ENCODE assay signal across 37 mouse cellular contexts in the genomic region with DNA sequence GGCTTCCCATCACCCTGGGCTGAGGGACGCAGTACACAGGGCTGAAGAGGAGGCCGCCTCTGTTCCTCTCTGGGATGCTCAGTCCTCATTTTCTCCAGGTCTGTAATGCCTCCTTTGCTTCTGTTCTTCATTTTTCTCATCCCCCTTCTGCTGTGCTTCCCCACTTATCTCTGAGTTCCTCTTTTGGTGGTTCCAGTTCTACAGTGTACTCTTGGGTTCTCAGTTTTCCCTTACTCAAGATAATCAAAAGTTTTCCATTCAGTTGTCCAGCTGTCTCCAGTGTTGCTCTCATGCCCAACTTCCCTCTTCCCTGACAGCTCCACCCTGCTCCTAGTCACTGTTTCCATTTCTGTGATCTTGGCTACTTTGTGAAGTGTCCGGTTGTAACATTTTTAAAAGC. TPM values are rescaled to one million over a fixed set of nuclear protein-coding genes. Genes with fewer than 3 reads are reported as not detected.
A peak's percentile ranks its signal among the peaks of the same experiment; 100 is the strongest.
DNase-seq lines count a peak whose midpoint lies in the region; ATAC-seq and TF ChIP-seq lines count a peak whose summit lies in the region.
"Had no signal": no experiment of that assay in that cellular context is flagged by ENCODE, and none has a peak within 500 bp of the region (broad histone marks: within the 10 kb centered on the region; RNA-seq: fewer than 3 reads in every experiment).

No protein-coding gene starts in this region.

- 0 out of 2 replicates have a peak, but pooled peaks cover 2% of the 10 kb centered on the region for H3K27me3 ChIP-seq in liver, adult 2 months (ENCODE audit: control insufficient read depth, insufficient read depth, low read length)
- no peaks in the 10 kb centered on the region for H3K27me3 ChIP-seq in liver, postnatal 0 days (ENCODE audit: insufficient read depth, low read length)
- H3K27me3 ChIP-seq: embryonic facial prominence, embryonic 13.5 days; forebrain, embryonic 13.5 days; intestine, embryonic 15.5 days; liver, embryonic 15.5 days; lung, embryonic 15.5 days; midbrain, embryonic 15.5 days; stomach, embryonic 15.5 days had no signal

- H3K36me3 ChIP-seq in liver, adult 2 months (ENCODE audit: control insufficient read depth, insufficient read depth, low read length): no peaks in the 10 kb centered on the region
- H3K36me3 ChIP-seq in liver, postnatal 0 days (replicated peaks; ENCODE audit: insufficient read depth, low read length): no peaks in the 10 kb centered on the region
- H3K36me3 ChIP-seq: embryonic facial prominence, embryonic 13.5 days; intestine, embryonic 15.5 days; liver, embryonic 15.5 days; lung, embryonic 15.5 days; midbrain, embryonic 10.5 days; midbrain, embryonic 15.5 days; stomach, embryonic 15.5 days had no signal

- peak; percentile 11 for DNase-seq in liver, adult 2 months (ENCODE audit: extremely low read depth, low read depth, low spot score)
- DNase-seq in liver, postnatal 0 days: no peak
- peak; percentile 4 for DNase-seq in brain, adult 2 months (ENCODE audit: low read depth, low spot score)
- DNase-seq in right cerebral cortex, adult 2 months (ENCODE audit: low spot score in 2 of 2): no peak
- no peak for DNase-seq in left cerebral cortex, adult 2 months (ENCODE audit: extremely low spot score in 1 of 2, low spot score in 2 of 2)
- no peak for DNase-seq in layer of hippocampus, adult 2 months (ENCODE audit: low spot score in 2 of 2)
- DNase-seq: adrenal gland, adult 2 months; adrenal gland, postnatal 36 days; cerebellum, adult 11 months; cerebellum, adult 9-11 months; gastrocnemius, postnatal 25 days; heart, postnatal 14 days; kidney, adult 2 months; layer of hippocampus, adult 9-11 months; liver; lung, postnatal 4 days had no signal

- no peak overlapping the region for H3K9ac ChIP-seq in liver, adult 2 months (ENCODE audit: low read depth, low read length)
- H3K9ac ChIP-seq in liver, postnatal 0 days (replicated peaks): no peak overlapping the region
- H3K9ac ChIP-seq: embryonic facial prominence, embryonic 13.5 days; forebrain, embryonic 13.5 days; intestine, embryonic 15.5 days; liver, embryonic 15.5 days; lung, embryonic 15.5 days; midbrain, embryonic 15.5 days; stomach, embryonic 15.5 days had no signal

- H3K79me2 ChIP-seq in liver, adult 2 months (ENCODE audit: control insufficient read depth, insufficient read depth, low read length): no peaks in the 10 kb centered on the region

- TF ChIP-seq POLR2A in liver, adult 2 months (IDR thresholded peaks at IDR 0.05; ENCODE audit: extremely low read depth, insufficient read depth, low read length): no peak

- H3K9me3 ChIP-seq in liver, postnatal 0 days (ENCODE audit: low read length): no peaks in the 10 kb centered on the region
- H3K9me3 ChIP-seq: embryonic facial prominence, embryonic 13.5 days; forebrain, embryonic 13.5 days; intestine, embryonic 15.5 days; liver, embryonic 15.5 days; lung, embryonic 15.5 days; midbrain, embryonic 10.5 days; midbrain, embryonic 15.5 days; stomach, embryonic 15.5 days had no signal

- intact Hi-C loops in left cerebral cortex, adult 2 months (cut with DNase I): no loop called here

- H3K4me1 ChIP-seq in liver, adult 2 months (ENCODE audit: control insufficient read depth, insufficient read depth, low read length): no peaks in the 10 kb centered on the region
- no peaks in the 10 kb centered on the region for H3K4me1 ChIP-seq in liver, postnatal 0 days (ENCODE audit: insufficient read depth)
- H3K4me1 ChIP-seq: embryonic facial prominence, embryonic 13.5 days; forebrain, embryonic 13.5 days; intestine, embryonic 15.5 days; liver, embryonic 15.5 days; lung, embryonic 15.5 days; midbrain, embryonic 10.5 days; midbrain, embryonic 15.5 days; stomach, embryonic 15.5 days had no signal

- ATAC-seq in liver, postnatal 0 days: no peak
- ATAC-seq in megakaryocyte, adult 5-6 weeks (ENCODE audit: poor library complexity, severe bottlenecking): peak; percentile 55
- ATAC-seq: CD4-positive, CD25-positive, alpha-beta regulatory T cell, adult 4 months; forebrain, embryonic 13.5 days; hindbrain, postnatal 0 days; intestine, embryonic 15.5 days; midbrain, embryonic 15.5 days had no signal

- no peak overlapping the region for H3K4me3 ChIP-seq in liver, adult 2 months (ENCODE audit: insufficient read depth, low read depth, low read length)
- H3K4me3 ChIP-seq in liver, postnatal 0 days (ENCODE audit: low read depth, low read length): no peak overlapping the region
- no peak overlapping the region for H3K4me3 ChIP-seq in left cerebral cortex, adult 2 months
- no peak overlapping the region for H3K4me3 ChIP-seq in layer of hippocampus, adult 2 months
- H3K4me3 ChIP-seq: embryonic facial prominence, embryonic 13.5 days; erythroblast, embryonic 14.5 days; forebrain, embryonic 13.5 days; heart, adult 2 months; intestine, embryonic 15.5 days; liver, embryonic 15.5 days; lung, embryonic 15.5 days; midbrain, embryonic 10.5 days; midbrain, embryonic 15.5 days; stomach, embryonic 15.5 days had no signal

- H3K4me2 ChIP-seq in liver, postnatal 0 days (ENCODE audit: low read depth, low read length): no peak overlapping the region
- H3K4me2 ChIP-seq: embryonic facial prominence, embryonic 13.5 days; forebrain, embryonic 13.5 days; intestine, embryonic 15.5 days; liver, embryonic 15.5 days; lung, embryonic 15.5 days; midbrain, embryonic 15.5 days; stomach, embryonic 15.5 days had no signal

- TF ChIP-seq CTCF in liver, adult 2 months (IDR thresholded peaks at IDR 0.05; ENCODE audit: low read depth, low read length): no peak
- TF ChIP-seq CTCF in liver, postnatal 0 days (IDR thresholded peaks at IDR 0.05; ENCODE audit: low read depth): no peak
- TF ChIP-seq CTCF in left cerebral cortex, adult 2 months (IDR thresholded peaks at IDR 0.05): no peak
- no peak for TF ChIP-seq CTCF in layer of hippocampus, adult 2 months (conservative IDR thresholded peaks at IDR 0.05)

- 72% methylated on average over 3 of the region's 3 CpGs for WGBS in liver, adult 2 months
- 47% methylated on average over 3 of the region's 3 CpGs for WGBS in liver, postnatal 0 days (ENCODE audit: insufficient replicate concordance)

- TF ChIP-seq EP300 in liver, postnatal 0 days (IDR thresholded peaks at IDR 0.05; ENCODE audit: low read depth): no peak

- no peak overlapping the region for H3K27ac ChIP-seq in liver, adult 2 months (replicated peaks; ENCODE audit: insufficient read depth, low read depth, low read length)
- H3K27ac ChIP-seq in liver, postnatal 0 days (ENCODE audit: low read depth): no peak overlapping the region
- H3K27ac ChIP-seq in left cerebral cortex, adult 2 months: no peak overlapping the region
- H3K27ac ChIP-seq in layer of hippocampus, adult 2 months: no peak overlapping the region
- H3K27ac ChIP-seq: embryonic facial prominence, embryonic 13.5 days; forebrain, embryonic 13.5 days; heart, adult 2 months; hindbrain, postnatal 0 days; intestine, embryonic 15.5 days; liver, embryonic 15.5 days; lung, embryonic 15.5 days; midbrain, embryonic 10.5 days; midbrain, embryonic 15.5 days; stomach, embryonic 15.5 days had no signal

RNA-seq across cellular contexts. Expression of a gene that starts 4.3 kb away (rescaled TPM):
- not detected in 2 replicates for total RNA-seq in liver, adult 2 months (2014; rRNA removed)
- polyA plus RNA-seq in liver, adult 2 months (2012; rRNA removed): not detected in 2 replicates
- not detected in 2 replicates for polyA plus RNA-seq in liver, postnatal 0 days (2015; fragmentation: Nextera tagmentation; extraction: Ambion mirVana)
- not detected in 2 replicates for total RNA-seq in megakaryocyte, adult 5-6 weeks (2015)
- 0.15 TPM in 1 of 2 replicates, not detected in the other for total RNA-seq in megakaryocyte, adult 5-6 weeks (2017)
- not detected for total RNA-seq in left cerebral cortex, adult 2 months (2021)
- total RNA-seq in layer of hippocampus, adult 2 months (2021): not detected
- total RNA-seq: adrenal gland, adult 2 months; adrenal gland, postnatal 36 days; gastrocnemius, adult 18-20 months; gastrocnemius, postnatal 25 days; heart, adult 2 months; heart, postnatal 14 days; hindbrain, postnatal 0 days; left cerebral cortex, postnatal 14 days had no signal
- polyA plus RNA-seq: adrenal gland, adult 2 months; CD4-positive, CD25-positive, alpha-beta regulatory T cell, adult 4 months; embryonic facial prominence, embryonic 13.5 days; erythroblast, embryonic 14.5 days; forebrain, embryonic 13.5 days; heart, adult 2 months; heart, embryonic 14.5 days; hindbrain, embryonic 11.5 days; hindbrain, postnatal 0 days; intestine, embryonic 15.5 days; kidney, embryonic 16.5 days; large intestine, adult 2 months; liver, embryonic 15.5 days; lung, embryonic 15.5 days; midbrain, embryonic 10.5 days; midbrain, embryonic 15.5 days; neural tube, embryonic 11.5 days; stomach, embryonic 15.5 days had no signal

RNA-seq across cellular contexts. Expression of a gene that starts 12.0 kb away (rescaled TPM):
- total RNA-seq in liver, adult 2 months (2014; rRNA removed): 0.13 and 0.46 TPM in 2 replicates
- polyA plus RNA-seq in liver, adult 2 months (2012; rRNA removed): not detected in 2 replicates
- 9.7 and 12.0 TPM in 2 replicates for polyA plus RNA-seq in liver, postnatal 0 days (2015; fragmentation: Nextera tagmentation; extraction: Ambion mirVana)
- 178 and 181 TPM in 2 replicates for total RNA-seq in megakaryocyte, adult 5-6 weeks (2015)
- 198 and 208 TPM in 2 replicates for total RNA-seq in megakaryocyte, adult 5-6 weeks (2017)
- 1 to 10 TPM; 1.2 to 1.4 TPM for total RNA-seq in left cerebral cortex, adult 2 months (2021)
- 1 to 10 TPM in 1 of 2 experiments, under 1 TPM in 1; 0.41 to 1.2 TPM for total RNA-seq in layer of hippocampus, adult 2 months (2021)
- polyA plus RNA-seq: adrenal gland, adult 2 months; CD4-positive, CD25-positive, alpha-beta regulatory T cell, adult 4 months; erythroblast, embryonic 14.5 days had no signal

RNA-seq across cellular contexts. Expression of a gene that starts 18.8 kb away (rescaled TPM):
- total RNA-seq in liver, adult 2 months (2014; rRNA removed): not detected in 2 replicates
- not detected in 2 replicates for polyA plus RNA-seq in liver, adult 2 months (2012; rRNA removed)
- not detected in 2 replicates for polyA plus RNA-seq in liver, postnatal 0 days (2015; fragmentation: Nextera tagmentation; extraction: Ambion mirVana)
- total RNA-seq in megakaryocyte, adult 5-6 weeks (2015): not detected in 2 replicates
- total RNA-seq in megakaryocyte, adult 5-6 weeks (2017): not detected in 2 replicates
- total RNA-seq in left cerebral cortex, adult 2 months (2021): not detected
- not detected for total RNA-seq in layer of hippocampus, adult 2 months (2021)
- total RNA-seq: adrenal gland, adult 2 months; adrenal gland, postnatal 36 days; gastrocnemius, adult 18-20 months; gastrocnemius, postnatal 25 days; heart, adult 2 months; heart, postnatal 14 days; hindbrain, postnatal 0 days; left cerebral cortex, postnatal 14 days had no signal
- polyA plus RNA-seq: adrenal gland, adult 2 months; CD4-positive, CD25-positive, alpha-beta regulatory T cell, adult 4 months; erythroblast, embryonic 14.5 days; heart, adult 2 months; heart, embryonic 14.5 days; hindbrain, embryonic 11.5 days; kidney, adult 2 months; large intestine, adult 2 months; liver, embryonic 15.5 days; lung, embryonic 15.5 days; neural tube, embryonic 11.5 days; stomach, embryonic 15.5 days had no signal

RNA-seq across cellular contexts. Expression of a gene that starts 39.5 kb away (rescaled TPM):
- 0.13 TPM in 1 of 2 replicates, not detected in the other for total RNA-seq in liver, adult 2 months (2014; rRNA removed)
- 0.15 TPM in 1 of 2 replicates, not detected in the other for polyA plus RNA-seq in liver, adult 2 months (2012; rRNA removed)
- not detected in 2 replicates for polyA plus RNA-seq in liver, postnatal 0 days (2015; fragmentation: Nextera tagmentation; extraction: Ambion mirVana)
- total RNA-seq in megakaryocyte, adult 5-6 weeks (2015): not detected in 2 replicates
- not detected in 2 replicates for total RNA-seq in megakaryocyte, adult 5-6 weeks (2017)
- total RNA-seq in left cerebral cortex, adult 2 months (2021): not detected
- not detected for total RNA-seq in layer of hippocampus, adult 2 months (2021)
- total RNA-seq: adrenal gland, adult 2 months; adrenal gland, postnatal 36 days; gastrocnemius, adult 18-20 months; gastrocnemius, postnatal 25 days; heart, adult 2 months; heart, postnatal 14 days; hindbrain, postnatal 0 days; left cerebral cortex, postnatal 14 days had no signal
- polyA plus RNA-seq: adrenal gland, adult 2 months; CD4-positive, CD25-positive, alpha-beta regulatory T cell, adult 4 months; embryonic facial prominence, embryonic 13.5 days; erythroblast, embryonic 14.5 days; forebrain, embryonic 13.5 days; heart, adult 2 months; heart, embryonic 14.5 days; hindbrain, embryonic 11.5 days; hindbrain, postnatal 0 days; intestine, embryonic 15.5 days; kidney, embryonic 16.5 days; large intestine, adult 2 months; limb, embryonic 11.5 days; liver, embryonic 15.5 days; lung, embryonic 15.5 days; midbrain, embryonic 10.5 days; midbrain, embryonic 15.5 days; neural tube, embryonic 11.5 days; stomach, embryonic 15.5 days had no signal

RNA-seq across cellular contexts. Expression of a gene that starts 54.3 kb away (rescaled TPM):
- total RNA-seq in liver, adult 2 months (2014; rRNA removed): not detected in 2 replicates
- polyA plus RNA-seq in liver, adult 2 months (2012; rRNA removed): not detected in 2 replicates
- not detected in 2 replicates for polyA plus RNA-seq in liver, postnatal 0 days (2015; fragmentation: Nextera tagmentation; extraction: Ambion mirVana)
- not detected in 2 replicates for total RNA-seq in megakaryocyte, adult 5-6 weeks (2015)
- total RNA-seq in megakaryocyte, adult 5-6 weeks (2017): not detected in 2 replicates
- not detected for total RNA-seq in left cerebral cortex, adult 2 months (2021)
- not detected for total RNA-seq in layer of hippocampus, adult 2 months (2021)
- total RNA-seq: adrenal gland, adult 2 months; adrenal gland, postnatal 36 days; gastrocnemius, adult 18-20 months; gastrocnemius, postnatal 25 days; heart, adult 2 months; heart, postnatal 14 days; hindbrain, postnatal 0 days; left cerebral cortex, postnatal 14 days had no signal
- polyA plus RNA-seq: adrenal gland, adult 2 months; CD4-positive, CD25-positive, alpha-beta regulatory T cell, adult 4 months; embryonic facial prominence, embryonic 13.5 days; erythroblast, embryonic 14.5 days; forebrain, embryonic 13.5 days; heart, embryonic 14.5 days; hindbrain, postnatal 0 days; intestine, embryonic 15.5 days; kidney, embryonic 16.5 days; large intestine, adult 2 months; limb, embryonic 11.5 days; liver, embryonic 15.5 days; lung, embryonic 15.5 days; midbrain, embryonic 10.5 days; midbrain, embryonic 15.5 days; neural tube, embryonic 11.5 days; stomach, embryonic 15.5 days had no signal

Comparison
In these comparisons a context has a peak if more than half of its experiments do, and no peak if none do; other contexts are left out.
1. DNase-seq: peak in liver, adult 2 months (single experiment) and brain, adult 2 months (single experiment); none in liver, postnatal 0 days (single experiment), right cerebral cortex, adult 2 months (0 of 2), left cerebral cortex, adult 2 months (0 of 2) and layer of hippocampus, adult 2 months (0 of 2).
2. RNA of a gene that starts 12.0 kb away (total RNA-seq): 178 to 208 TPM in megakaryocyte, adult 5-6 weeks; 1.2 to 1.4 TPM in left cerebral cortex, adult 2 months, 0.41 to 1.2 TPM in layer of hippocampus, adult 2 months and 0.13 to 0.46 TPM in liver, adult 2 months; every median in the first group is over 10 times any median in the second.